Mouse (Mus musculus): Measurements from ENCODE around the gene Prdm2. TPM values are rescaled to one million over a fixed set of nuclear protein-coding genes. Genes with fewer than 3 reads are reported as not detected.

Prdm2 gene
- polyA plus RNA-seq, 1 experiment from 2014 or later: 20.7 TPM

DNA sequence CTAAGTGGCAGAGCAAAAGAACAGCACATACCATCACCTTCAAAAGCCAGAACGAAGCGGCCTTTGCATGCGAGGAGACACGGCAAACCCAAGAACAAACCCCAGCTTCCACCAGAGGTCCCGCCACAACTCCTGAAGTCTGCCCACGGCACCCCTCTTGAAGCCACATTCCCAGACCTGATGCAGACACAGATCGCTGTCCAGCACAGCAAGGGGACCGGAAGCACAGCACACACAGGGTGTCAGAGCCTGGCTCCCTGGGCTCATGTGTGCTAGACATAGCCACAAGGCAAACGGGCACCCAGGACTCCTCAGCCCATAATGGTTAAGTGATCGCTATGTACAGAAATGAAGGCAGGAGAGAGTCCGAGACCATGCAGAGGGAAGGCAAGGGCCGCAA lies 96.9 kb downstream of the Prdm2 start:
- Histone ChIP-seq H3K4me2 (replicated peaks; ENCODE audit: low read depth, low read length) (no peak overlapping the region), H3K9me3 (ENCODE audit: control insufficient read depth, low read length) (no peaks in the 10 kb centered on the region), H3K36me3 (ENCODE audit: control insufficient read depth, insufficient read depth, low read length) (no peaks in the 10 kb centered on the region), H3K27me3 (ENCODE audit: control insufficient read depth, insufficient read depth, low read length) (no peaks in the 10 kb centered on the region), H3K9ac (ENCODE audit: low read depth, low read length) (no peak overlapping the region), H3K4me1 (replicated peaks; ENCODE audit: control insufficient read depth, insufficient read depth, low read length) (no peaks in the 10 kb centered on the region; the same call in 1 of the 2 replicates), H3K27ac (ENCODE audit: low read depth, low read length) (no peak overlapping the region), H3K4me3 (ENCODE audit: low read depth, low read length) (no peak overlapping the region)
- DNase-seq (ENCODE audit: low spot score): no peak
- 88% methylated on average over 12 of the region's 12 CpGs for WGBS
- no peak for ATAC-seq (ENCODE audit: low FRiP score)

DNA sequence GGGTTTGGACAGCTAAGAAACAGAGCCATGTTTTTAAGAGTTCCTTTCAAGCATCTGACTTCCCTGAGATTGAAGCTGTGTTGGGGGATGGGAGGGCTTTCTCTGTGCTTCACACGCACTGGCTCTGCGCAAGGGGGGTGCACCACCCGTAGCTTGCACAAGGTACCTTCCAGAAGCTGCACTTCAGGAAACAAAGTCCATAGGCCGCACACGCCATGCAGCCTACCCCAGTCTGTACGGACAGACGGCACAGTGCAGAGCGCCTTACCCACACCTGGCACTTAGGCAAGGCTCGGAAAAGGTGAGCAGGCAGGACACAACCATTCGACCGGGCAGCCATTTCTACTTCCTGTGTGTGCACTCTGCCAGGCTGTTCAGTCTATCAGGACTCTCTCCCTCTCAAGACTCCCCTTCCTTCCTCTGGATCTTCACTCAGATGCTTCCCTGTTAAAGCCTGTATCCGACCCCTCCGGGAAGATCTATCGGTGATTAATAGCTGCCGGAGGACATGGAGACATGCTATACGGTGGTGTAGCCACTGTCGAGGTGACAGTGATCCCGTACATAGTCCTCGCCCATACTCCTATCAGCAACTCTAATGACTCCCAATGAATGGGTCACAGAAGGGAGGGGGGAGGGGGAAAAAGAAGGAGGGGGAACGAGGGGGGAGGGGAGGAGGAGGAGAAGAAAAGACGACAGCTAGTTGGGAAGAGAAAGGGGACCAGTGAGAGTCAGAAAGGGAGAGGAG lies 98.4 kb downstream of the Prdm2 start:
- no peaks in the 10 kb centered on the region for H3K9me3 ChIP-seq (ENCODE audit: control insufficient read depth, low read length)
- H3K36me3 ChIP-seq (ENCODE audit: control insufficient read depth, insufficient read depth, low read length): no peaks in the 10 kb centered on the region
- no peak overlapping the region for H3K9ac ChIP-seq (ENCODE audit: low read depth, low read length)
- no peaks in the 10 kb centered on the region for H3K27me3 ChIP-seq (ENCODE audit: control insufficient read depth, insufficient read depth, low read length)
- ATAC-seq (ENCODE audit: low FRiP score): peak; percentile 55
- H3K4me3 ChIP-seq (ENCODE audit: low read depth, low read length): no peak overlapping the region
- H3K27ac ChIP-seq (ENCODE audit: low read depth, low read length): no peak overlapping the region
- no peak for DNase-seq (ENCODE audit: low spot score)
- H3K4me2 ChIP-seq (replicated peaks; ENCODE audit: low read depth, low read length): no peak overlapping the region
- WGBS: 78% methylated on average over 21 of the region's 21 CpGs
- no peaks in the 10 kb centered on the region; the same call in 1 of the 2 replicates for H3K4me1 ChIP-seq (replicated peaks; ENCODE audit: control insufficient read depth, insufficient read depth, low read length)

- H3K36me3 ChIP-seq (ENCODE audit: control insufficient read depth, insufficient read depth, low read length): no peaks in the 10 kb centered on the region
- H3K27me3 ChIP-seq (ENCODE audit: control insufficient read depth, insufficient read depth, low read length): no peaks in the 10 kb centered on the region
- WGBS: 29% methylated on average over 6 of the region's 6 CpGs
- ATAC-seq (ENCODE audit: low FRiP score) (peak; percentile 13; the same call in 1 of the 2 replicates), DNase-seq (ENCODE audit: low spot score) (peak; percentile 81)
- no peak overlapping the region for H3K9ac ChIP-seq (ENCODE audit: low read depth, low read length)
- H3K4me1 ChIP-seq (replicated peaks; ENCODE audit: control insufficient read depth, insufficient read depth, low read length): no peaks in the 10 kb centered on the region; the same call in 1 of the 2 replicates
- no peak overlapping the region for H3K4me2 ChIP-seq (replicated peaks; ENCODE audit: low read depth, low read length)
- H3K27ac ChIP-seq (ENCODE audit: low read depth, low read length): no peak overlapping the region
- no peaks in the 10 kb centered on the region for H3K9me3 ChIP-seq (ENCODE audit: control insufficient read depth, low read length)
- H3K4me3 ChIP-seq (ENCODE audit: low read depth, low read length): no peak overlapping the region
These were observed 99.8 kb downstream of the Prdm2 start for GRCm38 (mm10) chr4:143112985-143113384.

DNA sequence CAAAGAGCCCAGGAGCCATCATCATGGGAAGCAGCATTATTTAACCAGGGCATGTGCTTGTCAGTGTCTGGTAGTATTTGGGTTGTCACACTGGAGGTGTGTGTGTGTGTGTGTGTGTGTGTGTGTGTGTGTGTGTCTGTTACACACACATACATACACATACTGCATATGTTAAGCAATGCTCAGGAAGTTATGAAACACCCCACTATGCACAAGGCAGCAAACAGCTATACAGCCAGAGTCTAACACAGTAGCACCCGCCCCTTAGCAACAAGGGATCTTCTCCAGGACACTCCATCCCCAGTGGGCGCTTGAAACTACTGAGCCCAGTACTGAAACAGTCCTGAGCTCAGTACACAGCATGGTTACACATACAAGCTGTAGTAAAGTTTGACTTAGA lies 100.4 kb downstream of the Prdm2 start:
- no peak for DNase-seq (ENCODE audit: low spot score)
- no peaks in the 10 kb centered on the region for H3K36me3 ChIP-seq (ENCODE audit: control insufficient read depth, insufficient read depth, low read length)
- H3K9ac ChIP-seq (ENCODE audit: low read depth, low read length): no peak overlapping the region
- H3K4me2 ChIP-seq (replicated peaks; ENCODE audit: low read depth, low read length): no peak overlapping the region
- no peaks in the 10 kb centered on the region; the same call in 1 of the 2 replicates for H3K4me1 ChIP-seq (replicated peaks; ENCODE audit: control insufficient read depth, insufficient read depth, low read length)
- H3K27ac ChIP-seq (ENCODE audit: low read depth, low read length): no peak overlapping the region
- H3K9me3 ChIP-seq (ENCODE audit: control insufficient read depth, low read length): no peaks in the 10 kb centered on the region
- 86% methylated on average over 2 of the region's 2 CpGs for WGBS
- H3K4me3 ChIP-seq (ENCODE audit: low read depth, low read length): no peak overlapping the region
- no peak for ATAC-seq (ENCODE audit: low FRiP score)
- no peaks in the 10 kb centered on the region for H3K27me3 ChIP-seq (ENCODE audit: control insufficient read depth, insufficient read depth, low read length)

DNA sequence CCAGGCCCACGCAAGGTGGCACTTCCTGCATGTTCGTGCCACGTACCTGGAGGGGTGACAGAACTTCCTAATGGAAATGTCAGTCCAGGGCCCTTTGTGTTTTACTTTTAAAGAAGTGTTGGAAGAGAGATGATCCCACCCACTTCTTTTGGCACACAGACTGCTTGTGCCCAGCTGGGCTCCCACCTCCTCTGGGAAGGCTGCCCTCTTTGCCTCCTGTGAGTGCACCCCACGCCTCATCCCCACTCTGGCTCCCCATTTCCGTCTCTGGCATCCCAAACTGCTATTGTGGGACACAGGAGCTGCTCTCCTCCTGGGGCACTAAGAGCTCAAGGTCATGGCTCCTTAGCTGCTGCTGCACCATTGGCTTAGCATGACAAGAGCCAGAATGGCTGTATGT lies 100.9 kb downstream of the Prdm2 start:
- 95% methylated on average over 5 of the region's 5 CpGs for WGBS
- no peaks in the 10 kb centered on the region for H3K36me3 ChIP-seq (ENCODE audit: control insufficient read depth, insufficient read depth, low read length)
- DNase-seq (ENCODE audit: low spot score) (no peak), ATAC-seq (ENCODE audit: low FRiP score) (no peak)
- no peak overlapping the region for H3K27ac ChIP-seq (ENCODE audit: low read depth, low read length)
- no peak overlapping the region for H3K4me2 ChIP-seq (replicated peaks; ENCODE audit: low read depth, low read length)
- no peak overlapping the region for H3K9ac ChIP-seq (ENCODE audit: low read depth, low read length)
- H3K4me1 ChIP-seq (replicated peaks; ENCODE audit: control insufficient read depth, insufficient read depth, low read length): no peaks in the 10 kb centered on the region; the same call in 1 of the 2 replicates
- H3K4me3 ChIP-seq (ENCODE audit: low read depth, low read length): no peak overlapping the region
- H3K27me3 ChIP-seq (ENCODE audit: control insufficient read depth, insufficient read depth, low read length): no peaks in the 10 kb centered on the region
- no peaks in the 10 kb centered on the region for H3K9me3 ChIP-seq (ENCODE audit: control insufficient read depth, low read length)

DNA sequence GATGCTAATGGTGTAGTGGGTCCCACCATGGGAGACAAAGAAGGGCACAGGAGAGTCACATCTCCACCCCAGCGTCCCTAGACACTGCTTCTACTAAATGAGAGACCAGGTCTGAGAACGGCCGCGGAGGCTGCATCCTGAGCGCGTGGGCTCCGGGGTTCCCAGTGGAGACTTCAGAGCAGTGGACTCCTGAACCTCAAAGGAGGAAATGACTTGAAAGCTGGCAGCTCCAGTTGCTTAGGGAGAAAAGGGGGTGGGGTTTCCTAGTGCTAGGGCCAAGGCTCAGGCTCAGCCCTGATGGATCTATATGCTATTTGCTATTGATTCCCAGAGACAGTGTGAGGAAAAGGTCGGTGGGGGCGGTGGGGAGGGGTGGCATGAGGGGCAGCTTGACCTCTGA lies 104.2 kb downstream of the Prdm2 start:
- Histone ChIP-seq H3K9me3 (ENCODE audit: control insufficient read depth, low read length) (no peaks in the 10 kb centered on the region), H3K4me2 (replicated peaks; ENCODE audit: low read depth, low read length) (no peak overlapping the region), H3K4me3 (ENCODE audit: low read depth, low read length) (no peak overlapping the region), H3K9ac (ENCODE audit: low read depth, low read length) (no peak overlapping the region), H3K27ac (ENCODE audit: low read depth, low read length) (peak overlapping the region; percentile 30; the same call in 1 of the 2 replicates), H3K4me1 (replicated peaks; ENCODE audit: control insufficient read depth, insufficient read depth, low read length) (no peaks in the 10 kb centered on the region), H3K36me3 (ENCODE audit: control insufficient read depth, insufficient read depth, low read length) (no peaks in the 10 kb centered on the region), H3K27me3 (ENCODE audit: control insufficient read depth, insufficient read depth, low read length) (no peaks in the 10 kb centered on the region)
- WGBS: 42% methylated on average over 9 of the region's 9 CpGs
- DNase-seq (ENCODE audit: low spot score): no peak
- peak; percentile 27; the same call in 1 of the 2 replicates for ATAC-seq (ENCODE audit: low FRiP score)

- 80% methylated on average over 6 of the region's 6 CpGs for WGBS
- Histone ChIP-seq H3K4me1 (replicated peaks; ENCODE audit: control insufficient read depth, insufficient read depth, low read length) (no peaks in the 10 kb centered on the region), H3K36me3 (ENCODE audit: control insufficient read depth, insufficient read depth, low read length) (no peaks in the 10 kb centered on the region), H3K4me2 (replicated peaks; ENCODE audit: low read depth, low read length) (no peak overlapping the region), H3K4me3 (ENCODE audit: low read depth, low read length) (no peak overlapping the region), H3K9ac (ENCODE audit: low read depth, low read length) (no peak overlapping the region), H3K27me3 (ENCODE audit: control insufficient read depth, insufficient read depth, low read length) (no peaks in the 10 kb centered on the region), H3K9me3 (ENCODE audit: control insufficient read depth, low read length) (no peaks in the 10 kb centered on the region), H3K27ac (ENCODE audit: low read depth, low read length) (no peak overlapping the region)
- no peak for ATAC-seq (ENCODE audit: low FRiP score)
- no peak for DNase-seq (ENCODE audit: low spot score)
These were observed 105.8 kb downstream of the Prdm2 start for GRCm38 (mm10) chr4:143106971-143107370.

- no peak overlapping the region for H3K4me2 ChIP-seq (replicated peaks; ENCODE audit: low read depth, low read length)
- H3K4me1 ChIP-seq (replicated peaks; ENCODE audit: control insufficient read depth, insufficient read depth, low read length): no peaks in the 10 kb centered on the region
- H3K27me3 ChIP-seq (ENCODE audit: control insufficient read depth, insufficient read depth, low read length): no peaks in the 10 kb centered on the region
- no peak overlapping the region for H3K27ac ChIP-seq (ENCODE audit: low read depth, low read length)
- 87% methylated on average over 2 of the region's 2 CpGs for WGBS
- no peaks in the 10 kb centered on the region for H3K9me3 ChIP-seq (ENCODE audit: control insufficient read depth, low read length)
- no peak overlapping the region for H3K4me3 ChIP-seq (ENCODE audit: low read depth, low read length)
- no peak overlapping the region for H3K9ac ChIP-seq (ENCODE audit: low read depth, low read length)
- ATAC-seq (ENCODE audit: low FRiP score) (no peak), DNase-seq (ENCODE audit: low spot score) (no peak)
- H3K36me3 ChIP-seq (ENCODE audit: control insufficient read depth, insufficient read depth, low read length): no peaks in the 10 kb centered on the region
These were observed 106.2 kb downstream of the Prdm2 start for GRCm38 (mm10) chr4:143106566-143106965.

DNA sequence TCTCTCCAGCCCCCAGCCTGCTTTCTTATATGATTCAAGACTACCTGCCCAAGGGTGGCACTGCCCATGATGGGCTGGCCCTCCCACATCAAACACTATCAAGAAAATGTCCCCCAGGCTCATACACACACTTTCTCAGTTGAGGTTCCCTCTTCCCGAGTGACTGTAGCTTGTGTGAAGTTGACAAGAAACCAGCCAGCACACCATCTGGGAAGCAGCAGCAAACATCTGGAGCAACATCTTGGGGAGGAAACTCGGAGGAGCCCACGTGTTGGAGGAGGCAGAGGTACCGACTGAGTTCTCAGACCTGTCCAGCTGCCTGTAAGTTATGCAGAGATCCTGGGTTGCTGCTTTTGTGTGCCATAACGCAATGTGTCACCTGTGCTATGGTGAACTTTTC lies 108.1 kb downstream of the Prdm2 start:
- H3K27me3 ChIP-seq (ENCODE audit: control insufficient read depth, insufficient read depth, low read length): no peaks in the 10 kb centered on the region
- ATAC-seq (ENCODE audit: low FRiP score): no peak
- no peaks in the 10 kb centered on the region for H3K9me3 ChIP-seq (ENCODE audit: control insufficient read depth, low read length)
- no peaks in the 10 kb centered on the region for H3K36me3 ChIP-seq (ENCODE audit: control insufficient read depth, insufficient read depth, low read length)
- H3K4me2 ChIP-seq (replicated peaks; ENCODE audit: low read depth, low read length): no peak overlapping the region
- DNase-seq (ENCODE audit: low spot score): no peak
- H3K4me3 ChIP-seq (ENCODE audit: low read depth, low read length): no peak overlapping the region
- 88% methylated on average over 5 of the region's 5 CpGs for WGBS
- H3K4me1 ChIP-seq (replicated peaks; ENCODE audit: control insufficient read depth, insufficient read depth, low read length): no peaks in the 10 kb centered on the region
- no peak overlapping the region for H3K27ac ChIP-seq (ENCODE audit: low read depth, low read length)
- no peak overlapping the region for H3K9ac ChIP-seq (ENCODE audit: low read depth, low read length)

All from hindbrain, embryonic 11.5 days (tissue).